Mouse (Mus musculus): ENCODE results near the gene Slc16a11. TPM values are rescaled to one million over a fixed set of nuclear protein-coding genes. Genes with fewer than 3 reads are reported as not detected.
"Not testable (repeated sequence)": the region's sequence is repeated elsewhere in the genome, so short reads cannot be mapped to it uniquely, and the experiment has no call there.

The Slc16a11 gene
- total RNA-seq (2014; rRNA removed): 13.4 and 23.7 TPM in 2 replicates
- polyA plus RNA-seq (2015; fragmentation: Nextera tagmentation; extraction: Ambion mirVana): 12.9 and 14.3 TPM in 2 replicates

GRCm38 (mm10) chr11:70212423-70212822 lies at the start of gene Slc16a11:
Slc16a11 (plus strand) TSS chr11:70212752.
- H3K27me3 ChIP-seq (ENCODE audit: insufficient read depth, low read length): no peaks in the 10 kb centered on the region
- H3K4me3 ChIP-seq (ENCODE audit: low read length): peak within 1 kb of the TSS; percentile 44
- H3K9me3 ChIP-seq (ENCODE audit: low read length): no peaks in the 10 kb centered on the region
- DNase-seq (ENCODE audit: low spot score) (no peak), ATAC-seq (no peak)
- no peak within 1 kb of the TSS for H3K27ac ChIP-seq
- TF ChIP-seq CTCF (IDR thresholded peaks at IDR 0.05; ENCODE audit: low read depth): no peak
- 0 out of 2 replicates have a peak, but pooled peaks cover 7% of the 10 kb centered on the region for H3K4me1 ChIP-seq (ENCODE audit: insufficient read depth, low read length)
- WGBS: 57% methylated on average over 6 of the region's 6 CpGs
- H3K4me2 ChIP-seq (ENCODE audit: low read depth, low read length): peak within 1 kb of the TSS; percentile 77
- peak within 1 kb of the TSS; percentile 54; the same call in 1 of the 2 replicates for H3K9ac ChIP-seq (replicated peaks; ENCODE audit: low read length)
- peaks cover 3% of the 10 kb centered on the region; the same call in 1 of the 2 replicates for H3K36me3 ChIP-seq (ENCODE audit: insufficient read depth, low read length)

GRCm38 (mm10) chr11:70165972-70166921 lies 46.3 kb upstream of the Slc16a11 start:
- TF ChIP-seq CTCF (IDR thresholded peaks at IDR 0.05; ENCODE audit: low read depth): no peak
- H3K27me3 ChIP-seq (ENCODE audit: insufficient read depth, low read length): no peaks in the 10 kb centered on the region
- H3K27ac ChIP-seq: no peak overlapping the region
- H3K4me3 ChIP-seq (ENCODE audit: low read length): no peak overlapping the region
- H3K9me3 ChIP-seq (ENCODE audit: low read length): no peaks in the 10 kb centered on the region
- H3K4me2 ChIP-seq (ENCODE audit: low read depth, low read length): no peak overlapping the region
- no peaks in the 10 kb centered on the region for H3K36me3 ChIP-seq (ENCODE audit: insufficient read depth, low read length)
- WGBS: 71% methylated on average over 16 of the region's 16 CpGs
- ATAC-seq (no peak), DNase-seq (ENCODE audit: low spot score) (no peak)
- H3K4me1 ChIP-seq (ENCODE audit: insufficient read depth, low read length): no peaks in the 10 kb centered on the region
- no peak overlapping the region for H3K9ac ChIP-seq (replicated peaks; ENCODE audit: low read length)

GRCm38 (mm10) chr11:70168136-70168535 lies 44.4 kb upstream of the Slc16a11 start:
- no peaks in the 10 kb centered on the region for H3K9me3 ChIP-seq (ENCODE audit: low read length)
- H3K27me3 ChIP-seq (ENCODE audit: insufficient read depth, low read length): no peaks in the 10 kb centered on the region
- DNase-seq (ENCODE audit: low spot score) (no peak), ATAC-seq (no peak)
- no peak overlapping the region for H3K27ac ChIP-seq
- H3K4me1 ChIP-seq (ENCODE audit: insufficient read depth, low read length): no peaks in the 10 kb centered on the region
- no peaks in the 10 kb centered on the region for H3K36me3 ChIP-seq (ENCODE audit: insufficient read depth, low read length)
- TF ChIP-seq CTCF (IDR thresholded peaks at IDR 0.05; ENCODE audit: low read depth): no peak
- H3K4me2 ChIP-seq (ENCODE audit: low read depth, low read length): no peak overlapping the region
- no peak overlapping the region for H3K4me3 ChIP-seq (ENCODE audit: low read length)
- H3K9ac ChIP-seq (replicated peaks; ENCODE audit: low read length): no peak overlapping the region
- 66% methylated on average over 7 of the region's 7 CpGs for WGBS

GRCm38 (mm10) chr11:70169471-70169870 lies 43.1 kb upstream of the Slc16a11 start:
- DNase-seq (ENCODE audit: low spot score); H3K4me1 ChIP-seq (ENCODE audit: insufficient read depth, low read length); ATAC-seq; H3K27ac ChIP-seq; H3K9ac ChIP-seq (replicated peaks; ENCODE audit: low read length); H3K9me3 ChIP-seq (ENCODE audit: low read length); H3K36me3 ChIP-seq (ENCODE audit: insufficient read depth, low read length); H3K4me2 ChIP-seq (ENCODE audit: low read depth, low read length); H3K4me3 ChIP-seq (ENCODE audit: low read length); H3K27me3 ChIP-seq (ENCODE audit: insufficient read depth, low read length): not testable (repeated sequence)
- 84% methylated on average over 7 of the region's 7 CpGs for WGBS

- H3K9me3 ChIP-seq (ENCODE audit: low read length): no peaks in the 10 kb centered on the region
- H3K36me3 ChIP-seq (ENCODE audit: insufficient read depth, low read length): no peaks in the 10 kb centered on the region
- no peak overlapping the region for H3K9ac ChIP-seq (replicated peaks; ENCODE audit: low read length)
- WGBS: 64% methylated on average over 7 of the region's 7 CpGs
- DNase-seq (ENCODE audit: low spot score): no peak
- H3K4me3 ChIP-seq (ENCODE audit: low read length): no peak overlapping the region
- ATAC-seq: no peak
- no peak overlapping the region for H3K27ac ChIP-seq
- no peaks in the 10 kb centered on the region for H3K27me3 ChIP-seq (ENCODE audit: insufficient read depth, low read length)
- no peak overlapping the region for H3K4me2 ChIP-seq (ENCODE audit: low read depth, low read length)
- TF ChIP-seq CTCF (IDR thresholded peaks at IDR 0.05; ENCODE audit: low read depth): no peak
- no peaks in the 10 kb centered on the region for H3K4me1 ChIP-seq (ENCODE audit: insufficient read depth, low read length)
Measured at GRCm38 (mm10) chr11:70170291-70170690, 42.3 kb upstream of the Slc16a11 start.

- 73% methylated on average over 7 of the region's 7 CpGs for WGBS
- no peak overlapping the region for H3K27ac ChIP-seq
- H3K36me3 ChIP-seq (ENCODE audit: insufficient read depth, low read length): no peaks in the 10 kb centered on the region
- no peak overlapping the region for H3K4me2 ChIP-seq (ENCODE audit: low read depth, low read length)
- H3K9me3 ChIP-seq (ENCODE audit: low read length): no peaks in the 10 kb centered on the region
- no peak overlapping the region for H3K4me3 ChIP-seq (ENCODE audit: low read length)
- DNase-seq (ENCODE audit: low spot score) (no peak), ATAC-seq (no peak)
- H3K4me1 ChIP-seq (ENCODE audit: insufficient read depth, low read length): no peaks in the 10 kb centered on the region
- H3K9ac ChIP-seq (replicated peaks; ENCODE audit: low read length): no peak overlapping the region
- no peaks in the 10 kb centered on the region for H3K27me3 ChIP-seq (ENCODE audit: insufficient read depth, low read length)
- TF ChIP-seq CTCF (IDR thresholded peaks at IDR 0.05; ENCODE audit: low read depth): no peak
Measured at GRCm38 (mm10) chr11:70171181-70171580, 41.4 kb upstream of the Slc16a11 start.

GRCm38 (mm10) chr11:70171847-70172246 lies 40.7 kb upstream of the Slc16a11 start:
- DNase-seq (ENCODE audit: low spot score): no peak
- Histone ChIP-seq H3K9me3 (ENCODE audit: low read length) (no peaks in the 10 kb centered on the region), H3K9ac (replicated peaks; ENCODE audit: low read length) (no peak overlapping the region), H3K4me3 (ENCODE audit: low read length) (no peak overlapping the region), H3K27ac (no peak overlapping the region), H3K36me3 (ENCODE audit: insufficient read depth, low read length) (no peaks in the 10 kb centered on the region), H3K4me1 (ENCODE audit: insufficient read depth, low read length) (no peaks in the 10 kb centered on the region), H3K4me2 (ENCODE audit: low read depth, low read length) (no peak overlapping the region), H3K27me3 (ENCODE audit: insufficient read depth, low read length) (no peaks in the 10 kb centered on the region)
- WGBS: 57% methylated on average over 3 of the region's 3 CpGs
- peak; percentile 47 for TF ChIP-seq CTCF (IDR thresholded peaks at IDR 0.05; ENCODE audit: low read depth)
- no peak for ATAC-seq

Measured in hindbrain, postnatal 0 days (tissue).